Mouse (Mus musculus) heart, embryonic 15.5 days (tissue): ENCODE data around the gene Dnajb6. TPM values are rescaled to one million over a fixed set of nuclear protein-coding genes. Genes with fewer than 3 reads are reported as not detected.
"Not testable (repeated sequence)": the region's sequence is repeated elsewhere in the genome, so short reads cannot be mapped to it uniquely, and the experiment has no call there.

Experiments used
- ATAC-seq: fragments of 200-750 bp; cut with Nextera tagmentation; replicated peaks from 2 replicates; pipeline ENCODE4 v1.8.0; 2017; ENCODE audit warnings: low read depth, moderate TSS enrichment; ENCODE audit not compliant: insufficient number of reproducible peaks, insufficient read depth, low FRiP score
- H3K27ac ChIP-seq: fragments of 300-500 bp; sonication (generic); 2 replicates; pipeline ENCODE4 v1.5.1; 2015; ENCODE audit warnings: mild to moderate bottlenecking, inconsistent platforms
- H3K27me3 ChIP-seq: fragments of 300-500 bp; sonication (generic); 2 replicates; pipeline ENCODE4 v1.6.1; 2015; ENCODE audit warnings: inconsistent platforms
- H3K36me3 ChIP-seq: fragments of 300-500 bp; sonication (generic); 2 replicates; pipeline ENCODE4 v1.6.1; 2015; ENCODE audit warnings: mild to moderate bottlenecking, inconsistent platforms
- H3K4me1 ChIP-seq: fragments of 300-500 bp; sonication (generic); replicated peaks from 2 replicates; pipeline ENCODE4 v1.6.1; 2015; ENCODE audit warnings: inconsistent platforms
- H3K4me2 ChIP-seq: fragments of 300-500 bp; sonication (generic); 2 replicates; pipeline ENCODE4 v1.6.1; 2015; ENCODE audit warnings: inconsistent platforms, mild to moderate bottlenecking, moderate library complexity
- H3K4me3 ChIP-seq: fragments of 300-500 bp; sonication (generic); 2 replicates; pipeline ENCODE4 v1.5.1; 2015; ENCODE audit warnings: mild to moderate bottlenecking, inconsistent platforms
- H3K9ac ChIP-seq: fragments of 300-500 bp; sonication (generic); 2 replicates; pipeline ENCODE4 v1.6.1; 2015; ENCODE audit warnings: mild to moderate bottlenecking, inconsistent platforms
- H3K9me3 ChIP-seq: fragments of 300-500 bp; sonication (generic); replicated peaks from 2 replicates; pipeline ENCODE4 v1.6.1; 2016; ENCODE audit warnings: inconsistent platforms
- WGBS: fragments of 180-500 bp; shearing (Covaris S2); methylation state at CpG from one replicate; pipeline ENCODE4 v1.1.7; 2015; ENCODE audit warnings: mixed read lengths; 5-methylcytosine and 5-hydroxymethylcytosine counted together
- polyA plus RNA-seq: library from polyadenylated mRNA; unstranded; fragments of >200 nt; fragmentation: Nextera tagmentation; extraction: Ambion mirVana; gene quantifications from 2 replicates; pipeline ENCODE4 v1.2.1, GENCODE M21; 2015

Dnajb6 gene
- polyA plus RNA-seq, result 93.2 and 95.6 TPM in 2 replicates

- peak; percentile 89 for ATAC-seq
- Histone ChIP-seq H3K4me3 (peak within 1 kb of the TSS; percentile 67), H3K9me3 (no peaks in the 10 kb centered on the region), H3K4me1 (peaks cover 21% of the 10 kb centered on the region), H3K36me3 (no peaks in the 10 kb centered on the region), H3K9ac (peak within 1 kb of the TSS; percentile 78), H3K27me3 (no peaks in the 10 kb centered on the region), H3K4me2 (peak within 1 kb of the TSS; percentile 73), H3K27ac (peak within 1 kb of the TSS; percentile 97)
- WGBS, result under 1% methylated on average over 46 of the region's 46 CpGs
Observed at GRCm38 (mm10) chr5:29735557-29736061, at the start of gene Dnajb6, which contains the start of gene Gm5129. Dnajb6 (plus strand) TSS chr5:29735688. Gm5129 (minus strand) TSS chr5:29735936.

DNA sequence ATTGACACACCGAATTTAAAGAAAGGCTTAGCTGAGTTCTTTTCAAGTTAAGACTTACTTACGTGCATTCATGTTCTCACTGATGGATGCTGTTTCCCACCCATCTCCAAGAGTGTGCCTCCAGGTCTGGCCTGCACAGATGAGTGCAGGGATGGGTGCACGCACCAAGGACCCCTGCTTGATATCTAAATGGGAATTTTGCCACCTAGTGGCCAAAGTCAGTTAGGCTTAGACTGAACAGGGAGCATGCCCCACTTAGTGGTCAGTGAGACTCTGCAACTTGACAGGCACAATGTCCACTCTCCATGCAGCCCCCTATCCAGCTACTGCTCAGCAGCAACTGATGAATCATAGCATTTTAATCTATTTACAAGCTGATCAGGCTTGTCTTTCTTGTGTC, 47.8 kb upstream of the Dnajb6 start:
- no peak overlapping the region for H3K9ac ChIP-seq
- H3K27ac ChIP-seq, result no peak overlapping the region
- 50% methylated on average over 3 of the region's 3 CpGs for WGBS
- ATAC-seq, result no peak
- H3K9me3 ChIP-seq, result no peaks in the 10 kb centered on the region
- H3K36me3 ChIP-seq, result no peaks in the 10 kb centered on the region
- no peak overlapping the region for H3K4me2 ChIP-seq
- no peak overlapping the region for H3K4me3 ChIP-seq
- H3K4me1 ChIP-seq, result no peaks in the 10 kb centered on the region
- no peaks in the 10 kb centered on the region for H3K27me3 ChIP-seq

GRCm38 (mm10) chr5:29688352-29688751, 47.1 kb upstream of the Dnajb6 start:
- ATAC-seq, result no peak
- Histone ChIP-seq H3K27ac (no peak overlapping the region), H3K4me2 (no peak overlapping the region), H3K9ac (no peak overlapping the region), H3K9me3 (no peaks in the 10 kb centered on the region), H3K4me1 (no peaks in the 10 kb centered on the region), H3K36me3 (no peaks in the 10 kb centered on the region), H3K27me3 (no peaks in the 10 kb centered on the region), H3K4me3 (no peak overlapping the region)
- WGBS, result 51% methylated on average over 7 of the region's 7 CpGs

DNA sequence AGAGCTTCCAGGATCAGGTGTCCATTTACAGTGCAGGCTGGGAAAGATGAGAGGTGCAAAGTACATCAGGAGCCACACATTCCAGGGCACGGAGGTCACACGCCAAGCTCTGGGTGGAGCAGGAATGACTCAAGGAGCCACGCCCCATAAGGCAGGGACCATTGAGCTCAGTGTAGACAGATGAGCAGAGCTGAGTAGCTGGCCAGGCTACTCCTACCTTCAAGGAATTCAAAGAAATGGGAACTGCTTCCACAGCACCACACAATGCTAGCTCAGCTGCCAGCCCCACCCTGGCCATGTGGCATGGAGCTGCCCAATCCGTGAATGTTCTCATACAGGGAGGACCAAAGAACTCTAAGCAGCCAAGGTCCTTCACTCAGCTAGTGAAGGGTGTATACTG, 37.0 kb upstream of the Dnajb6 start:
- H3K36me3 ChIP-seq, result no peaks in the 10 kb centered on the region
- ATAC-seq, result no peak

DNA sequence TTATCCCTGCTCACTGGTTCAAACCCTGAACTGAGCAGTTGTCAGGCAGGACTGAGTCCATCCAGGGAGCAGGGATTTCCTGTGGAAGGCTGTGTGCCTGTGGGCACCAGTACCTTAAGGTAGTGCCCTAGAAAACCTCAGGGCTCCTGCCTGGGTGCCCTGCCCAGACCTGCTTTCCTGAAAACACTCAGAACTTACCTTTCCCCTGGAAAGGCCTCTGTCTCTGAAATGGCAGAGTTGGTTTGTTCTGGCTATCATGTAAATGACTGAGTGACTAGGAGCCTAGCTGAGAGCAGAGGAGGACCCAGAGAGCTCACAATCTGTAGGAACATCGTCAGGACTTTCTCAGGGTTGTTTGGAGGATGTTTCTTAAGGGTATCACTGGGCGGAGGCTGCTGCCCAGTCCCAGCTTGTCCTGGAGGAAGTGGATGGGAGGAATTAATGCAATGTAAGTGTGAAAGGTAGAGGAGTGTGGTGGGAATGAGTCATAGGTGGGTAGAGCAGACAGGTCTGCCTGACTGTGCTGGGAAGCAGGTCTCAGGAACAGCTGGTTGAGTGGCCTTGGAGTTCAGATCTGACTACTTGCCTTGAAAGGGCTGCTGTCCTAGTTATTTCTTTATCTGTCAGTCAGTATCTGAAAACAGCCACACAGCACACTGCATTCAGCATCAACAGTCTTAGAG, 35.8 kb upstream of the Dnajb6 start:
- Histone ChIP-seq H3K27ac (no peak overlapping the region), H3K27me3 (no peaks in the 10 kb centered on the region), H3K4me1 (no peaks in the 10 kb centered on the region), H3K9me3 (no peaks in the 10 kb centered on the region), H3K9ac (no peak overlapping the region), H3K4me2 (no peak overlapping the region), H3K4me3 (no peak overlapping the region), H3K36me3 (no peaks in the 10 kb centered on the region)
- ATAC-seq, result no peak
- 70% methylated on average over 2 of the region's 2 CpGs for WGBS

More for the DNA sequence above, 37.0 kb upstream of the Dnajb6 start:
- no peaks in the 10 kb centered on the region for H3K27me3 ChIP-seq
- H3K4me1 ChIP-seq, result no peaks in the 10 kb centered on the region
- no peak overlapping the region for H3K4me3 ChIP-seq
- no peak overlapping the region for H3K4me2 ChIP-seq
- WGBS, result 79% methylated on average over 4 of the region's 4 CpGs
- H3K9ac ChIP-seq, result no peak overlapping the region
- no peak overlapping the region for H3K27ac ChIP-seq
- no peaks in the 10 kb centered on the region for H3K9me3 ChIP-seq

- Histone ChIP-seq H3K4me1 (no peaks in the 10 kb centered on the region), H3K36me3 (no peaks in the 10 kb centered on the region), H3K4me2 (no peak overlapping the region), H3K9ac (no peak overlapping the region), H3K9me3 (no peaks in the 10 kb centered on the region), H3K4me3 (no peak overlapping the region), H3K27me3 (no peaks in the 10 kb centered on the region), H3K27ac (no peak overlapping the region)
- 72% methylated on average over 4 of the region's 4 CpGs for WGBS
- ATAC-seq, result no peak
Observed at GRCm38 (mm10) chr5:29707241-29707640, 28.2 kb upstream of the Dnajb6 start.

DNA sequence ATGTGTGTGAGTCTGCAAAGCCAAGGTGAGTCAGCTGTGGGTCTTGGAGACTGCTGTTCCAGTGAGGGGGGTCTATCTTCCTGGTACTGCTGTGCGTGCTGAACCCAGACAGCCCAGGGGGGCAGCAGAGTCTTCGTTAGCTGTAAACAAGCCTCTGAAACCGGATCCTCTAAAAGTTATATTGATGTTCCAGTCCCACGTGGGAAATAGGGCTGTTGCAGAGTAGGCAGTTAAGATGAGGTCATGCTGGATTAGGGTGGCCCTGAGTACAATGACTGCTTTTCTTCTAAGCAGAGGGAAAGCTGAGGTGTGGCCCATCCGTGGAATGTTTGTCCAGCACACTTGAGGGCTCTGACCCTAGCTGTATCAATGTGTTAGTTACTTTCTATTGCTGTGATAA, 27.2 kb upstream of the Dnajb6 start:
- Histone ChIP-seq H3K9me3 (no peaks in the 10 kb centered on the region), H3K4me3 (no peak overlapping the region), H3K36me3 (no peaks in the 10 kb centered on the region), H3K27me3 (no peaks in the 10 kb centered on the region), H3K9ac (no peak overlapping the region), H3K27ac (no peak overlapping the region), H3K4me1 (no peaks in the 10 kb centered on the region), H3K4me2 (no peak overlapping the region)
- ATAC-seq, result no peak
- WGBS, result 28% methylated on average over 5 of the region's 5 CpGs

DNA sequence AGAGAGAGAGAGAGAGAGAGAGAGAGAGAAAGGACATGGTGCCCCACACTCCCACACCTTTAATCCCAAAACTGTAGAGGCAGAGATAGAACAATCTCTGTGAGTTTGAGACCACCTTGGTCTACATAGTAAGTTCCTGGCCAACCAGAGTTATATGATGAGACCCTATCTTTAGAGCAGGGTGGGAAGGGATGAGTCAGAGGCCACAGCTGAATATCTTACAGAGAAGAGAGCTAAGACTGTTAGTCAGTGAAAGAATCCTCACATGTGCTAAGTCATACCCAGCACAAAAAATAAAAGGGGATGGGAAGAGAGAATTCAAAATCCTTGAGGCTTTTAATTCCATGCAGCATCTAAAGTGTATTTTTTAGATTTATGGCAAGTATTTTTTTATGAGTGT, 23.9 kb upstream of the Dnajb6 start:
- Histone ChIP-seq H3K9me3 (no peaks in the 10 kb centered on the region), H3K4me1 (no peaks in the 10 kb centered on the region), H3K9ac (no peak overlapping the region), H3K4me2 (no peak overlapping the region), H3K27me3 (no peaks in the 10 kb centered on the region), H3K36me3 (no peaks in the 10 kb centered on the region), H3K27ac (no peak overlapping the region), H3K4me3 (no peak overlapping the region)
- ATAC-seq, result no peak

DNA sequence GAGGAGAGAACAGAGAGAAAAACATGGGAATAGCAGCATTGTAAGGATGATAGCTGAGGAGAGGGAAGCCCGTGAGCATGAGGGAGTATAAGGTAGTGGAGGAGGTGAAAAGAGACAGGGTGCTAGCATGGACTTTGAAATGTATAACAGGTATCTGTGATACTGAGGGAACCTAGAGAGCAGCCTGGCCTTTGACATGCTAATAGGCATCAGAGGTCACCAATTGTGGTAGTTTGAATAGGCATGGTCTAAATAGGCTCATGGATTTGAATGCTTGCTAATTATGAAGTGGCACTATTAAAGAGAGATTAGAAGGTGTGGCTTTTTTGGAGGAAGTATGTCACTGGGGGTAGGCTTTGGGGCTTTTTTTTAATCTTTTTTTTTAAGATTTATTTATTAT, 22.6 kb upstream of the Dnajb6 start:
- H3K36me3 ChIP-seq, result no peaks in the 10 kb centered on the region
- no peaks in the 10 kb centered on the region for H3K9me3 ChIP-seq
- H3K4me3 ChIP-seq, result no peak overlapping the region

GRCm38 (mm10) chr5:29721159-29721558, 14.3 kb upstream of the Dnajb6 start:
- H3K9ac ChIP-seq, result no peak overlapping the region
- H3K4me2 ChIP-seq, result no peak overlapping the region
- whole genome bisulfite sequencing, result 20% methylated on average over 1 of the region's 1 CpGs
- H3K9me3 ChIP-seq, result no peaks in the 10 kb centered on the region
- H3K4me1 ChIP-seq, result no peaks in the 10 kb centered on the region
- no peaks in the 10 kb centered on the region for H3K36me3 ChIP-seq
- H3K27me3 ChIP-seq, result no peaks in the 10 kb centered on the region
- no peak overlapping the region for H3K27ac ChIP-seq
- H3K4me3 ChIP-seq, result no peak overlapping the region
- ATAC-seq, result no peak

More for the DNA sequence above, 22.6 kb upstream of the Dnajb6 start:
- Histone ChIP-seq H3K27ac (no peak overlapping the region), H3K9ac (no peak overlapping the region), H3K4me2 (no peak overlapping the region), H3K4me1 (no peaks in the 10 kb centered on the region), H3K27me3 (no peaks in the 10 kb centered on the region)
- no peak for ATAC-seq
- 58% methylated on average over 1 of the region's 1 CpGs for WGBS

DNA sequence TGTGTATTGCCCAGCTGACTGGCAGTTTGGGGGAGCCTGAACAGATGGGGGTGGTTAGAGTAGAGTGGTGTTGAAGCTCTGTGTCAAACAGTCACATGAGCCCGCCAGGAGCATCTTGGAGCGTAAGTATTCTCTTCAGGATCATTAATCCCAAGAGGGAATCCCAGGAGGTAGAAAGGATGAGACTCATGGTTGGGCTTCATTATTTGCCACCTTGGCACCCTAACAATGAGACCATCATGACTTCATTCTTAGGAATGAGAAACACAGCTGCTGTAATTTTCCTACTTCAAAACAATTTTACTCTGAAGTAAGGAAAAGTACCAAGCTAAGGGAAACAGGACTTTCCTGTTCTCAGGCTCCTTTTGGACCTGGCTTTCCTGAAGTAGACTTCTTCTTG, 10.1 kb upstream of the Dnajb6 start:
- Histone ChIP-seq H3K9ac (no peak overlapping the region), H3K27me3 (no peaks in the 10 kb centered on the region), H3K4me2 (no peak overlapping the region), H3K4me3 (no peak overlapping the region), H3K27ac (no peak overlapping the region), H3K9me3 (no peaks in the 10 kb centered on the region), H3K36me3 (no peaks in the 10 kb centered on the region), H3K4me1 (no peaks in the 10 kb centered on the region)
- 82% methylated on average over 2 of the region's 2 CpGs for WGBS
- ATAC-seq, result no peak

DNA sequence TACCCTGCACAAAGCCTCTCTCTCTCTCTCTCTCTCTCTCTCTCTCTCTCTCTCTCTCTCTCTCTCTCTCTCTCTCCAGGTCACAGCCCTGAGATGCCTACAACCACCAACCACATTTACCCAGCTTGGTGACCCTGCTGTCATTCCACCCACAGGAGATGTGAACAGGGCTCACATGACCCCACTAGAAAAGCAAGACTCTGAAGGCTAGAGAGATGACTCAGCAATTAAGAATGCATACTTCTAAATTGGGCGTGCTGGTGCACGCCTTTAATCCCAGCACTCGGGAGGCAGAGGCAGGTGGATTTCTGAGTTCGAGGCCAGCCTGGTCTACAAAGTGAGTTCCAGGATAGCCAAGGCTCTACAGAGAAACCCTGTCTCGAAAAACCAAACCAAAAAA, 9.4 kb upstream of the Dnajb6 start:
- H3K27ac ChIP-seq, H3K27me3 ChIP-seq, H3K9me3 ChIP-seq, H3K36me3 ChIP-seq, H3K4me1 ChIP-seq, H3K4me2 ChIP-seq, ATAC-seq, H3K9ac ChIP-seq, H3K4me3 ChIP-seq: not testable (repeated sequence)
- WGBS, result 75% methylated on average over 5 of the region's 5 CpGs
